Mouse (Mus musculus): ENCODE results near the gene Stam2.

Stam2 gene

DNA sequence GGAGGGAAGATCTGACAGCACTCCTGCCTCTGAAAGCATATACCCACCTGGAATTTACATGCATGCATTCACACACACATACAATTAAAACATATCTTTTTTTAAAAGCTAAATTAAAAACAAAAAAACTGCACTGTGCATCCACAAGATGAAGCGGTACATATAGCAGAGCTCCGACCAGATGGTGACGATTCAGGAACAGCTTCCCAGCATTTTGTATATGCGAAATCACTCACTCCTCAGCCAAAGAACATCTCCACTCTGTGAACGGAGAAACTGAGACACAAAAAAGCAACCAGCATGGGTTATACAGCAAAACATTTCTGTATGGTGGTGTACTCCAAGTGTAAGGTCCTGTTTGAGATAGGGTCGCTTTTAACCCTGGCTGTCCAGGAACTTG, 11.2 kb downstream of the Stam2 start:
- DNase-seq (ENCODE audit: low spot score in 2 of 2): no peak

DNA sequence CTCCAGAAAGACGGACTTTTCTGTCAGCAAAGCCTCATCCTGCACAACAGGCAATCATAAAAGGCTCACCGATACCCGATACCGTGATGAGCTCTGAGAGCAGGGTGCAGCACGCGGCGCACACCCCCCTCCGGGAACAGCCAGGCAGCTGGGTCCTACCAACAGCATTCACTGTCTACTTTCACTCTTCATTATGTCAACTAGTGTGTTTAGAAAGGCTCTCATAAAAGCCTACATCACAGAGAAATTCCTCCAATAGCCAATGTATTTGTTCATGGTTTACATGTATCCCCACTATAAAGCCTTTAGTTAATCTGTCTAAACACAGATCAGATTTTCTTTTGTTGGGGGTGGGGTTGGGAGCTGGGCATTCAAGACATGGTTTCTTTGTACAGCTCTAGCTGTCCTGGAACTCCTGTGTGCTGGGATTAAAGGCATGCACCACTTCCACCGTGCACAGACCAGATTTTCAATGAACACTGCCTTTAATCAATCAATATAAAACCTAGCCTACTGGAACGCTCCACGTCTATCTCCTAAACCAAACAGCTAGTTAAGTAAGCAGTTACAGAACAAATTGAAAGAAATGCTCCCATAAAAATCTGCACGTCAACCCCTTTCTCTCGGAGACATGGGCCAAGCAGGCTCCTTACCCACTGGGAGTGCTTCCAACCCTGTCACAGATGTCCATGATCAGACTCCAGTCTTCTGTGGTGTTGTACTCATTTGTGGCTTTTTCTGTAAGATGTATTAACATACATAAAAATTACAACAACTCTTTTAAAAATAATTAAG, 21.7 kb downstream of the Stam2 start:
- no peak for DNase-seq (ENCODE audit: low spot score in 2 of 2)

DNA sequence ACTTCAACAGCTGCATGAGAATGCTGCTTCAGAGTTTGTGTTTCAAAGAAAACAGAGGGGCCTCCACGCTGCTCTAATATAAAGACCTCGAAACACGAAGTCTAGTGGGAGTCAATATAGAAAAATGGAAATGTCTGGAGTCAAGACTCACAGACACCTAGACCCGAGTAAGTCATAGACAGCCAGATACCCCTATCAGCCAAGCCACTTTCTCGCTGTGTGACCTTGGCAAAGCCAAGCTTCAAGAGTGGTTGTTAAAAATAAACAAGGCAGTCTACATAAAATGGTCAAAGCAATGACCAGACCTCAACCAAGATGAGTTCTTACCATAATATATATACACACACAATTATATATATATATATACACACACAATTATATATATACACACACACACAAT, 25.0 kb downstream of the Stam2 start:
- no peak for DNase-seq (ENCODE audit: low spot score in 2 of 2)

DNA sequence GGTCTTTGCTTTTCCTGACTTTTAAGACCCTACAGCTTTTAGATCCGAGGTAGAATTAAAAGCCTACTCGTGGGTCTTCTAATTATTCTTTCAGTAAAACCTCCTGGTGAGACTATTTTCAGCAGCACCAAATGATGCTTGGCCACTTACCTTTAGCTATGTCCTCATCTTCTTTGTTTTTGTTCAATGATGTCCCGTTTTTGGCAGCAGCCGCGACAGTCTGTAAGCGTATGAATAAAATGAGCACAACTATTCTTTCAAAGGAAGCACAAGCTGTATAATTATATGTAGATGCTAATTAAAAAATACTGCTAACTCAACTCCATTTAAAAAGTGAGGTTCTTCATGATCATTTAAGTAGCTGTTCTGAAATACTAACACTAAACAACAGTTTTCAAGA, 26.5 kb downstream of the Stam2 start:
- DNase-seq (ENCODE audit: low spot score in 2 of 2): no peak

DNA sequence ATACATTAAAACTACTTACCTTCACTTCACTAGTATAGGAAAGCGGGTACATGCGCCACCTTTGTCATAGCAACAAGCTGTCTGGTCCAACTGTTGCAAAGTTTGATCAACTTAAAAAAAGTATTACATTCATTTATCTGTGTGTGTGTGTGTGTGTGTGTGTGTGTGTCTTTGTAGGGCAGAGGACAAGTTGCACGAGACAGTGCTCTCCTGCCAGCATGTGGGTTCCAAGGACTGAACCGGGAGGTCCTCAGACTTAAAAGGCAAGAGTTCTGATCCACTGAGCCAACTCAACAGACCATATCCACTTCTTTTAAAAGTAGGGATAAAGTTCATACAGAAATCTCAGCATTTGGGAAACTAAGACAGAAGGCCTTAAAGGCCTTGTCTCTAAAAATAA, 28.0 kb downstream of the Stam2 start:
- DNase-seq (ENCODE audit: low spot score in 2 of 2): no peak

DNA sequence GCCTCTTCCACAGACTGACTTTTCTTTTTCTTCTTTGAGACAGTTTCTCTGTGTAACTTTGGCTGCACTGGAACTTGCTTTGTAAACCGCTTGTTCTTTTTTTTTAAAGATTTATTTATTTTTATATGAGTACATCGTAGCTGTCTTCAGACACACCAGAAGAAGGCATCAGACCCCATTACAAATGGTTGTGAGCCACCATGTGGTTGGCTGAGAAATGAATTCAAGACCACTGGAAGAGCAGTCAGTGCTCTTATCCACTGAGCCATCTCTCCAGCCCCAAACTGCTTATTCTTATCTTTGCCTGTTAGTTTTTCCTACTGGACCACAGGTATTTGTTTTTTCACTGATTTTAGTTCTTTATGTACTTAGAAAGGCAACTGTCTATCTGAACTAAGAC, 31.3 kb downstream of the Stam2 start:
- no peak for DNase-seq (ENCODE audit: low spot score in 2 of 2)

DNA sequence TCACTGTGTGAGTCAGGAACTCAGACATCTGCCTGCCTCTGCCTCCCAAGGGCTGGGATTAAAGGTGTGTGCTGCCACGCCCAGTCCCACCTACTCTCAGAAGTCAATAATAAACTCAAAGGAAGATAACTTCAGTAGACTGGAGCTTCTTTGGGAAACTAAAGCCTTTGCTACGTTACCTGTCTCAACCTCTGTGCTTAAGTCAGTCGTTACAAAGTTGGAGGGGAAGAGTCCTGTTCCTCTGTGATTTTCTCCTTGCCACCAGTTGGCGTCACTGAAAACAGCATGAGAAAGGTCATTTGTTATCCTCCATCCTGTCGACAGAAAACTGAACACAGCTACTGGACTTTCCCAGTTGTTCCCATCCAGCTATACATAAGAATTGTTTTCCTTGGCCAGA, 32.7 kb downstream of the Stam2 start:
- no peak for DNase-seq (ENCODE audit: low spot score in 2 of 2)

DNA sequence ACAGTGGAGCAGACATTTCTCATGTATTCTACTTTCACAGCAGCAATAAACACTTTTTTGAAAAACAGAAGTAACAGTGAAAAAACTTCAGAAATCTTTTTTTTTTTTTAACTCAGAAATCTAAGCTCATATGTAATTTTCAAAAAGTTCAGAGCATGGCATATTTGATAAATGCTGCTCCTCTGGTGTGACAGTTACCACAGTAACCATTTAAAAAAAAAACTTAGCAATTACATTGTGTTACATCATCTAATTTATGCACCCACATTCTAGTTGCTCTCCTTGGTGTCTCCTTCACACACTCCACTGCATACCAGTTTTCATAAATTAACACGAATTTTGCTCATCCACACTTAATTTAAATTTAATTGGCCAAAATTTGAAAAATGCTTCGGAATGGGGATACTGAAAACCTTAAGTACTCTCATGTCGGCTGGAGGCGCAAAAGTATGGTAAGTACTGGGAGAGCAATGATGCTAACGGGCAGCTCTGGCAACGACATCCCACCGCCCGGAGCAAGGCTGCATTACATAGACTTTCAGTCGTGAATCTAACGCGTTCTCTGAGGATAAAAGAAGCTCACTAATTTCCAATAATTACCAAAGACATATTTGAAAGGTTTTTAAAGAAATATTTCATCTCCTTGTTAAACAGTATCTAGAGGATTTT, 40.6 kb downstream of the Stam2 start:
- DNase-seq (ENCODE audit: low spot score in 2 of 2): no peak

DNA sequence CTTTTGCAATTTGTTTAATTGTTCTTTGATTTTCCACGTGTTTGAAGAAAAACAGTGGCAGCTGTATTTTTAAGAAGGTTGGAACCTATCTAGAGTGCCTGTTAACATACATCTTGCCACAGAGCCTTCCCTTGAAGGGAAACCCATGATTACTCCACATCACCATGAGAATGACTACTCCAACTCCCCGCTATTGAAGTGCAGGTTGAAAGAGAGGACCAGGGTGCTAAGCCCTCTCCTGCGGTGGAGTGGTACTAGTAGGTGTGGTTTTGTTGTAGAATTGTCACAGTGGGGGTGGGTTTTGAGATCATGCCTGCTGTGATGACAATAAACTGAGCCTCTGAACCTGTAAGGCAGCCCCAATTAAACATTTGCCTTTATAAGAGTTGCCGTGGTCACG, 41.7 kb downstream of the Stam2 start:
- DNase-seq (ENCODE audit: low spot score in 2 of 2): no peak

DNA sequence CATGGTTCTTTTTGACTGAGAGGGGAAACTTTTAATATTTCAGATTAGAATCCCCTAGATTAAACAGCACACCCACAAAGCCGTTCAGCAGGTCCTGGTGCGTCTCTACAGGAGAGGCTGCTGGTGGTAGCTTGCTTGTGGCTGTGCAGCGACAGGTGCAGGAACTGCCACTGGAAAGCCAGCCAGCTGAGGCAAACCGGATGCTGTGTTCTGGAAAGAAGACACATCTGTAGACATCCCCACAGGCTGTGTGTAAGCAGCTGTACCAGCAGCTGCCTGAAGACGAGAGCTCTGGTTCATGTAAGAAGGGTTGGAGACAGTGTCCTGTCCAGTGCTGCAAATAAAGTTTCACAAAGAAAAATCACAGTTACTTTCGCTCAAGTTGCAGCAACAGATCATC, 47.5 kb downstream of the Stam2 start:
- DNase-seq (ENCODE audit: low spot score in 2 of 2): no peak

DNA sequence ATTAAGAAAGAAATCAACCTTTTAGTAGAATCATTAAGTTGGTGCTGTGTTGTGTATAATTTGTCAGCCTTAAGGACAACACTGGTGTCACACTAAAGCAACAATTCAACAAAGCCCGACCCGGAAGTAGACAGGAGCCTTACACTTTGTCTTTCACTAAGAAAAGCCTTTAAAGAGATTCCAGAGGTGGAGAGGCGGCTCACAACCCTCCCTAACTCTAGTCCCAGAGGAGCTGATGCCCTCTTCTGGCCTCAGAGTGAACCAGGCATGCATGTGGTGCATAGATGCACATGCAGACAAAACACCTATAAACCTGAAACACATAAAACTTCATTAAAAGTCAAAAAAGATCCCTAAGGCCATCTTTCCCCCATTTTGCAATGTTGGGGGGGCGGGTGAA, 50.3 kb downstream of the Stam2 start:
- no peak for DNase-seq (ENCODE audit: low spot score in 2 of 2)

DNA sequence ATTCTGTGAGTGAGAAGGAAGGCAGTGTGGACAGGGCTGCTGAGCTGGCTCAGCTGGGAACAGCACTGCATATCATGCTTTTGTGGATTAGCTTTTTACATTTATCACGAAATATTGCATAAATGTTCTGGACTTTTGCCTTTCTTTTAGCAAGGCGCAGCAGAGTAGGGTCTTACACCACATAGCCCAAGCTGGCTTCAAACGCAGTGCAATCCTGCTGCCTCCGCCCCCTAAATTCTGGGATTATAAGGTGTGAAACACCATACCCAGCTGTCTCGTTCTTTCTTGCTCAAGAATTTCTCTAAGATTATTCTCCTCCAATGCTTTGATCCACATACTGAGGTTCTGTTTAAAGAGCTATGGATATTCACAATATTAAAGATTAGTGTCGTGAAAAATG, 55.5 kb downstream of the Stam2 start:
- no peak for DNase-seq (ENCODE audit: low spot score in 2 of 2)

DNA sequence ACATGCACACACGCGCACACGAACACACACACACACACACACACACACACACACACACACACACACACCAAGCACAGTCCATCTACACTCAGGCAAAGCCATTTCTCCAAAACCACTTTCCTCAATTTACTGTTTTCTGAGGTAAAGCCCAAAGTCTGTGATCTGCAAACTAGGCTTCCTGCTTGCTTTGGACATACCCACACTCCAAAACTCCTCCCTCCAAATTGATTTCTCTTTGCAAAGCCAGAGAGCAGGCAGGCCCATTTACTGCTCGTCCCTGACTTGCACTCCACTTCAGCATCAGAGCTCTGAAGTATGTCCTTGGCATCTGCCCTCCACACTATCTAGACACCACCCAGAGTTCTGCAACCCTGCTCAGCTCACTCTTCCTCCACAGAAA, 64.5 kb downstream of the Stam2 start:
- DNase-seq (ENCODE audit: low spot score in 2 of 2): no peak

DNA sequence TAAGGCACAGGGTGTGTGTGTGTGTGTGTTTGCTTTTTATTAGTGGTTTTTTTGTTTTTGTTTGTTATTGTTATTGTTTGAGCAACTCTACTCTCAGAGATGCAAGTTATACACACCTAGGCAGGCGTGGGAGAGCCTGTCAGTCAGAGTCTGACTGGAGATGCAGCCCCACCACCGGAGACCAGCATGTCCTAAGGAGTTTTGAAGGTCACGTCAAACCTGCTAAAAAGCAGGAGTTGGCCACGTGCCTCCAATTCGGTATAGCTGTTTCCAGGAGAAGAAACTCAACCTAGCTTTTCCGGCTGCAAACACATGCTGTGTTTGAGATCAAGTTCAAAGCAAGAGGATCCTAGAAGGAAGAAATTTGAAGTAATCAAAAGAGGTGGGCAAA, 65.2 kb downstream of the Stam2 start:
- no peak for DNase-seq (ENCODE audit: low spot score in 2 of 2)

DNA sequence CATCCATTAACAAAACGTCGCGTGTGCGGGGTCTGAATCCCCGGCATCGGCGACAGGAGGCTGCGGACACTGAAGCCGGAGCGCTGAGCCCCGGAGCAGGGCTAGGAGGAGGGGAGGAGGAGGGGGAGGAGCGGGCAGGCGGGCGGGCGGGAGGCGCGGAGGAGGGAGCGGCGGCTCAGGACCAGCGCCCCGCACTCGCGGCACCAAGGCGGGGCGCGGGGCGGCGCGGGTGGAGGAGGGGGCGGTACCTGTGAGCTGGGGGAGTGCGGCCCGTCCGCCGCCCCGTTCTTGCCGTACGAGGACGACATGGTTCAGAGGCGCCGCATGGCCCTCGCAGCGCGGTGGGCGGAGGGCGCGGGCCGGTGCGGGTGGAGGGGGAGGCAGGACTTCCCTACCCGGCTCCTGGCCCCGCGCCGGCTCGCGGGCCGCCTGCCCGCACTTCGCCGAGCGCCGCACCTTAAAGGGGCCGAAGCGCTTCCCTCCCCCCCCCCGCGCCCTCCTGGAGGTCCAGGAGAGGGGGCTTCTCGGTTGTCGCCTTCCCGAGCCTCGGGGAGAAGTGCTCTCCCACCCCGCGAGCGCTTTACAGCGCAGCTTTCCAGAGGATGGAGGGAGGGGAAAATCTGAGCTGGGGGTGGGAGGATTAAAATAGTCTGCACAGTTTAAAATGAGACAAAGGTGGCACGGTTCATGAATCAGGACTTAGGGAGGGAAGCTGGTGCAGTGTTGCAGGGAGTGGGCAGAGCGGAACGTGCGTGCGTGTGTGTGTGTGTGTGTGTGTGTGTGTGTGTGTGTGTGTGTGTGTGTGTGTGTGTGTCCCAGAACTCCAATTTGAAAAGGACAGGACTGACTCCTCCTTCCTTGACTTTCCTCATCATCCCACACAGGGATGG, 65.8 kb downstream of the Stam2 start, which contains the start of gene Cacnb4:
Cacnb4 (minus strand) TSS at position 809 of the 890 bp plus-strand sequence.
- DNase-seq (ENCODE audit: low spot score in 2 of 2): no peak

DNA sequence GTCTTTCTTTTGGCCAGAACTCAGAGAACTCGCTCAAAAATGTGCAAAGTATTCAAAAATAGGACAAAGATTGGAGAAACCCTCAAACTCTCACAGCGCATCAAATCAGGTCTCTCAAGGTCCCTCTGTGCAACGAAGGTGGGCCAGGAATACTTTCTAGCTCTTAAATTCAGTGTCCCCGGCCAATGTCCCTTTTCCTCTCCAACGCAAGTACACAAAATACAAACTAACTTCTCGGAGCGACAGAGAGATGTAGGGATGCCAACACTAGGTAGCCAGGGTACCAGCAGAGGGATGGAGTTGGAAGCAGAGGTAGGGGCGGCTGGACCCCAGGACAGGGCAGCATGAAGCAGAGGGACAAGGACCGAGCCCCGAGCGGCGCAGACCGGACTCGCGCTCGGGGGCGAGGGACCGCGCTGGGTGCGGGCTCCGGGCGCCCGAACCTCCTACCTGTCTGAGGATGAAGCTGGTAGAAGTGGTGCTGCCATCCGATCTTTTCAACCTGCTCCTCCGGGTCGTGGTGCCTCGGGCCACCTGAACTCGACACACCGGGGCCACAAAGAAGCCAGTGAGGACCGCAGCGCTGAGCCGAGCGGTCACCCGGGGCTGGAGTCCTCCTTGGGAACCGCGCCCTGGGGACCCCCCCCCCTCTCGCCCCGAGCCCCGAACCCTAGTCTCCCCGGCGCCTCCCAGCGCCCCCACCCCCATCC, 66.6 kb downstream of the Stam2 start:
- no peak for DNase-seq (ENCODE audit: low spot score in 2 of 2)

DNA sequence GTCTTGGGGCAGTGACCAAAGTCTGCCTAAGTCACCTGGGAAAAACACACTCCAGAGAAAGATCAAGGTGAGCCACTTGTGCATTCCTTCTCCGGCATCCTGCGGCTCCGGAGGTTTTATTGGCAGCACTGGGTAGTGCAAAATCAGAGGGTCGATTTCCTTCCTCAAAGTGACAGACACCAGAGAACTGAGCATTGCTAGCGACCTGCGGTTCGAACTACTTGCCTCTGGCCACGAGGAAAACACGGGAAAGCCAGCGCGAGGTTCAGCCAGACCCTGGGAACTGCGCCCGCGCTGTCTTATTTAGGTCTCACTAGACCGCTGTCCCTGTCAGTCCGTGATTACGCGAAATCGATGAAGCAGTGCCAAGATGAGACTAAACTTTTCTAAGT, 67.2 kb downstream of the Stam2 start:
- no peak for DNase-seq (ENCODE audit: low spot score in 2 of 2)

DNA sequence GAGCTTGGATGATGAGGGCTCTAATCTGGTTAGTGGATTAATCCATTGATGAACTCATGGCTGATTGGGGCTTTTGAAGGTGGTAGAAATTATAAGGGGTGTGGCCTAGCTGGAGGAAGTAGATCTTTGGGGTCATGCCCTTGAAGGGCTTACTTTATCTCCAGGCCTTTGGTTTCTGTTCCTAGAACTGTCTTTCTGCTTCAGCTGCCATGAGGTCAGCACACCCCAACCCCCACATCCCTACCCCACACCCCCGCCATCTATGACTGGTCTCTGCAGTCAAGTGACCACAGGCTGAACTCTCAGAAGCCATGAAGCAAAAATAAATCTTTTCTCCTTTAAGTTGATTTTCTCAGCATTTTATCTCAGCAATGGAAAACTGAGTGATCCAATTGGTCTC, 68.9 kb downstream of the Stam2 start:
- peak in 1 of 2 experiments; percentile 4 for DNase-seq (ENCODE audit: low spot score in 2 of 2)

DNA sequence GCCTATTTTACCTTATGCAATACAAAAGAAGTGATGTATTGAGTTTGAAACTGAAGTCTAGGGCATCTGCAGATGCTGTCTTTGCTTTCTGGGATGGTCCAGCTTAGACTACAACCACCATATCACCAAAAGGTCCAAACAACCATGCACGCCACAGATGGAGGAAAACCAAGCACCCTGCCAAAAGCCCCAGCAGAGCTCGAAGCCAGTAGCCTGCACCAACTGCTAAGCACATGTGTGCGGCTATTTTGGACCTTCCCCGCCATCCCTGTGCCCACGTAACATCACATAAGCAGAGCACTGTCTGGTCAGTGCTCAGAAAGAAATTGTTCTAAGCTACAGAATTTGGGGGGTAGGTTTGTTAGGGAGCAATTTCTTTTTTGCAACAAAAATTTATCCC, 71.3 kb downstream of the Stam2 start:
- no peak for DNase-seq (ENCODE audit: low spot score in 2 of 2)

DNA sequence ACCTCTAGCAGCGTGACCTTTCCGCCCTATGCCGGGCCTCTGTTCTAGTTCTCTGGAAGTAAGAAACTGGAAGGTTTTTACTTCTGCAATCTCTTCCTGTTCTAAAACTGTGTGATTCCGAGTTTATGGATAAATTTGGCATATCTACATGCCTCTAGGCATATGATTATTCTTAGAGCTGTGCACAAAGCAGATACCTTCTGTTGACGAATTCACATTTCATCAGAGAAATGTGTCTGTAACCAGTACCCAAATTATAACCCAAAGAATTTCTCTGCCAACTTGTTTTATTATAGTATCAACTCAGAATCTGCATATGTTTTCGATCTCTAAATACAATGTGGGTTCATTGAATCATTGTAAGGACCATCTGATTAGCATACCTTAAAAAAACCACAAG, 73.6 kb downstream of the Stam2 start:
- no peak for DNase-seq (ENCODE audit: low spot score in 2 of 2)

DNA sequence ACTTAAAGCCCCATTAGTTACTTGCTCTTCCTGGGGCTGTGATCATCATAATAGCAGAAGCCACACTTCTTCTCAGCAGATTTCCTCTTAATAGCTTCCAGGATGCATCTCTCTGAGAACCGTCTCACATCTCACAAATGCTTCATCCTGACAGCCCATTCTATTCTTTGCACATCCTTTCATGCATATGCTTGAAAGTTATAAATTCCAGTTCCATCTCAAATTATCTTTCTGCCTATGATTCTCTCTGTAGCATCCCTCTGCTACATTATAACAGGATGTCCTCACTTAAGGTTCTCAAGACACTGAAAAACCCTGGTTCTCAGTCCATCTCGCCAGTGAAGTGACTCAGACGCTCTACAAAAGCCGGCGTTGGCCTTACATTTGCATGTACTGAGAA, 85.4 kb downstream of the Stam2 start:
- no peak for DNase-seq (ENCODE audit: low spot score in 2 of 2)

DNA sequence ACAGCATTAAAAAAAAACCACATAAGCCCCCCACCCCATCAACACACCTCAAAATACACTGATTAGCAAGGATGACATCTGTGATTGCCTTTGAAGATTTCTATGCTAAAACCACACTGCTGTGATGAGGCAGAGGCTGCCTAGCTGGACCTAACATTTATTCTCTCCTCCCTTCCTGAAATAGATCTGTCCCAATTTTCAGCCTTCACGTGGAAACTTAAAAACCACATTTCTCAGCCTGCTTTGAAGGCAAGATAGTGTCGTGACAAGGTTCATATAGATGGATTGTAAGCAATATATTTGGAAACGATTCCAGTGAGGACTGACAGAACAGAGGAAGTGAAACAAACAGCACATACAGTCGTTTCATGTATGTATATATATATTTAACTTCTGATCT, 87.5 kb downstream of the Stam2 start:
- DNase-seq (ENCODE audit: low spot score in 2 of 2): no peak
